Mouse (Mus musculus) urinary bladder, postnatal 0 days (tissue): ENCODE measurements around the gene Cltb. TPM values are rescaled to one million over a fixed set of nuclear protein-coding genes. Genes with fewer than 3 reads are reported as not detected.

Experiments used
- microRNA-seq: library from miRNA; unstranded; fragments of <30 nt; microRNA quantifications from one replicate; pipeline ENCODE4, GENCODE M21; 2016
- polyA plus RNA-seq: library from polyadenylated mRNA; unstranded; fragments of >200 nt; fragmentation: Nextera tagmentation; extraction: Ambion mirVana; gene quantifications from 2 replicates; pipeline ENCODE4 v1.2.1, GENCODE M21; 2015

The Cltb gene
- 107 and 125 TPM in 2 replicates for polyA plus RNA-seq

DNA sequence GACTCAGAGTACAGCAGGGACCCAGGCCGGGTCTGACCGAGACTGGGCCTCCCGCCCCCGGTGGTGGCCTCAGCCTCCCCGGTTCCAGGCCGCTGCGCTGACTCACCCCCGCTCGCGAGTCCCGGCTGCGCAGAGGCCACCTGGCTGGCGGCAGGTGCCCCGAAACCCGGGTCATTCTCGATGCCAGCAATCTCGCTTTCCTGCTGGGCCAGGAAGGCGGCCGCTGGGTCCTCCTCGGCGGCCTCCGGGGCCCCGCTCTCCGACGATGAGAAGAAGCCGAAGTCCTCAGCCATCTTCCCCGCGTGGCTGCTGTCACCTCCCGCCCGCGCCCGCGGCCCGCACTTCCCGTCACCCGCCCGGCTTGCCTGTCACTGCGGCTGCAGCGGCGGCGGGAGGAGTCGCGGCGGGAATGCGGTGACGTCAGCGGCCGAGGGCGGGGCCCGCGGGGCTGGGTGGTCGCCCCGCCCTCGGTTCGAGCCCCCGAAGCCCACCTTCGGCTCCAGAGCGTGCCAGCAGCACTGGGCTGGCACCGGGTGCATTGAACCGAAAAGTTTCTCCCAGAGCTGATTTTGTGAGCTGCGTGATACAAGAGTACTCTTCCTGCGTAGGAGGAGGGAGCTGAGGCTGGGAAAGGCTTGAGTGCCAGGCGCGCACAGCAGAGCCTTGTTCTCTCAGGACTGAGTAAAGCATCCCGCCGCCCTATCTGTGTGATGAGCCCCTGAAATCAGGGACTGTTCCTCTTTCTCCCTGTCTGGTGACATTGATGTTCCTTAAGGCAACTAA lies at the start of gene Cltb:
Cltb (minus strand) TSS at position 373 of the 783 bp plus-strand sequence.

DNA sequence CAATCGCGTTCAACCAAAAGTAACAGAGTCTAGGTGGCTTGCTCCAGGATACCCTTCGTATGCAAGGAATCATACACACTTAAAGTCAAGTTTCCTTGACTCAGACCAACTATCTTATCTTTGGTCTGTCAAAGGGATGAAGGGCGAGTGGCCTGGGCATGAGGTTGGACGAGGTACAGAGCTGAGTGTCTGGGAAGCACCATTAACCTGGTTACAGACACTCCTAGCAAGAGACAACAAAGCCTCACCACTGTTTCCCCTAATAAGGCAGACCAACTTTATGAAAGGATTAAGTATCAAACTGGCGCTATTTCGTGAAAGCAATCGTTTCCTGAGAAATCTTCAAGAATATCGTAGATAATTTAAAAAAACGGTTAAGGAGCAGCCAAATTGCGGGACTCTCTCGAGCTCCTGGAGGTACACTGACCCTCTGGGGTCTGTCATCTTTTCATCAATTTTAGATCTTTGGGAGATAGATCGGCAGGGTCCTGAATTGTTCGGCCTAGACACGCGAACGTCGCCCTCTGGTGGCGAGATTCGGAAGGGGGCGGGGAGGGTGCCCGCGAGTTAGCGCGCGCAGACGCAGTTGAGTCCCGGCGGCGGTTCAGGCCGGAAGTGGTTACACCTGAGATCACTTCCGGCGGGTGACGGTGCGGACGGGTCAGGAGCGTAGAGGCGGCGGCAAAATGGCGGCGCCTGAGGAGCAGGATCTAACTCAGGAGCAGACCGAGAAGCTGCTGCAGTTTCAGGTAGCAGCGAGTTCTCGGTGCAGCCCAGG lies 10.2 kb upstream of the Cltb start, which contains the start of gene Faf2:
Faf2 (plus strand) TSS at position 630 of the 778 bp plus-strand sequence.

DNA sequence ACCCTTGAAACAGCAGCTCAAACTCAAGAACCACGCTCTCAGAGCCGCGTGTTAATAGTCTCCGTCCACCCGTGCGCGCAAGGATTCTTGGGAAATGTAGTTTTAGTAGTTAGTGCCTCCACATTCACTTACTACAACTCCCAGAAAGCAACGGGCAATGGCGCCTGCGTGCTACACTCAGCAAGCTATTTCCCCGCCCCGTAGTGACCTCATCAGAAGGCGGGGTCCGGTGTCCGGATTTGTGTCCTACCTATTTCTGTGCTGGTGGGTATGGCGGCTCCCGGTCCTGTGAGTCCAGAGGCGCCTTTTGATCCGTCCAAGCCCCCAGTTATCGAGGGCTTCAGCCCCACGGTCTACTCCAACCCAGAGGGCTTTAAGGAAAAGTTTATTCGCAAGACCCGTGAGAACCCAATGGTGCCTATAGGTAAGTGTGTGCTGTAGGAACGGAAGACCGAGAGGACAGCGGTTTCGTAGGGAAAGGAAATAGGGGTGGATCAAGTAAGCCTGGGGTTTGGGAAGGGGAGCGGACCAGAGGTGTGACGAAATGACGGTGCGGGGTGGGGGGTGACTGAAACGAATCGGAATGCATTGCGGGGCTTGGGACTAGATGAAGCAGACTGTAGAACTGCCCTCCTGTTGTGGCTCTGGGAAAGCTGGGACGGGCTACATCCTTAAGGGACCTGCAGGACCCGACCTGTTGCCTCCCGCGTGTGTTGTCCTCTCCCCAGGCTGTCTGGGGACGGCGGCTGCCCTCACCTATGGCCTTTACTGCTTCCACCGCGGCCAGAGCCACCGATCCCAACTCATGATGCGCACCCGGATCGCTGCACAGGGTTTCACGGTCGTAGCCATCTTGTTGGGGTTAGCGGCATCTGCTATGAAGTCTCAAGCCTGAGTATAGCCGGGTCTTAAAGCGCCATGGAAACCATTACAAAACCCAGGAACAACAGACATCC lies 20.9 kb downstream of the Cltb start, which contains the start of the genes Nop16 and Higd2a:
Nop16 (minus strand) TSS at position 95 of the 956 bp plus-strand sequence.
Higd2a (plus strand) TSS at position 212 of the 956 bp plus-strand sequence.

DNA sequence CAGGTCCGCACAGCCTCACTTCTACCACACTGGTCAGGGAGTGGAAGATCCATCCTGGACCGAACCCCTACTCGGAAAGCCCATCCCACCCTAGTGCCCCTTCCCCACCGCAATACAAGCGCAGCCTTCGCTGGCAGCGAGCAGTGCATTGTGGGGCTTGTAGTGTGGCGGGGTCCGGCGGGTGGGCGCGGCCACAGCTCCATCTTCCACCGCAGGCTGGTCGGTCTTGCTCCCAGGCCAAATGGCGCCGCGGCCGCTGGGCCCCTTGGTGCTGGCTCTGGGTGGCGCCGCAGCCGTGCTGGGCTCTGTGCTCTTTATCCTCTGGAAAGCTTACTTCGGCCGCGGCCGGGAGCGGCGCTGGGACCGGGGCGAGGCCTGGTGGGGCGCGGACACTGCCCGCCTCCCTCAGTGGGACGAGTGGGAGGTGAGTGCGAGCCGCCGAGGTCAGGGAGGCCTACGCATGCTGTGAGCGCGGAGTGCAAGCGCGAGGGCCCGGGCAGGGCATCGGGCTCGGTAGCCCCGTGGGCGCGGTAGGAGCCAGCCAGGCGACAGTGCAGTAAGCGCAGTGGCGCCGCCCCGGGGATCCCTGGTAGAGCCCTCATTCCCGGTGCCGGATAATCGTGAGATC lies 36.2 kb downstream of the Cltb start, which contains the start of gene Arl10:
Arl10 (plus strand) TSS at position 162 of the 628 bp plus-strand sequence.

DNA sequence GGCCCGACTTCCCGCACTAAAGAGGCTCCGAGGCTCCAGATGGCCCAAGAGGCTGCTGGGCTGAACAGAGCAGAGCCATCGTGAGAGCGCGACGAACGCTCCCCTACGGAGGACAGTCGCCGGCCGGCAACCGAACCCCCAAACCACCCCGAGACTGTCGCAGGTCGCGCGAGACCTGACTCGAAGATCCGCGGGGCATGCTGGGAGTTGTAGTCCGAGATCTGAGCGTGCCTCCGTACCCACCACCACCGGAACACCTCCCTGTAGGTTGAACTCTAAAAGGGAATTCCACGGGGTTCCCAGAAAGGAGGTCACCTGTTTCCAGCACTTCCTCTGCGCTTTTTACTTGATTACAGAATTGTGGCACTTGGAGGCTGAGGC lies 46.0 kb downstream of the Cltb start, which contains the start of gene 4833439L19Rik:
4833439L19Rik (minus strand) TSS at position 235 of the 381 bp plus-strand sequence.

Small RNA genes lying within 50 kb of the gene (microRNA-seq; reads per million reads assigned to microRNA genes)
- not detected for gene Gm24195

Other genes starting within 250 kb of the Cltb start
- gene Cplx2, start 240.0 kb downstream of the Cltb start, polyA plus RNA-seq: 2.5 and 2.7 TPM in 2 replicates
- 47.3 and 55.4 TPM in 2 replicates for gene Thoc3, start 142.5 kb downstream of the Cltb start, polyA plus RNA-seq
- gene Simc1, start 107.6 kb downstream of the Cltb start, polyA plus RNA-seq: 2.9 and 3.0 TPM in 2 replicates
- 95.0 and 99.7 TPM in 2 replicates for gene 4833439L19Rik, start 45.9 kb downstream of the Cltb start, polyA plus RNA-seq
- gene Arl10, start 36.3 kb downstream of the Cltb start, polyA plus RNA-seq: 13.6 and 14.4 TPM in 2 replicates
- 37.0 and 40.0 TPM in 2 replicates for gene Nop16, start 21.3 kb downstream of the Cltb start, polyA plus RNA-seq
- gene Higd2a, start 21.1 kb downstream of the Cltb start, polyA plus RNA-seq: 214 and 221 TPM in 2 replicates
- gene Faf2, start 10.4 kb upstream of the Cltb start, polyA plus RNA-seq: 60.8 and 67.5 TPM in 2 replicates
- gene Rnf44, start 82.6 kb upstream of the Cltb start, polyA plus RNA-seq: 54.0 and 56.8 TPM in 2 replicates
- 0.02 and 0.04 TPM in 2 replicates for gene Cdhr2, start 90.1 kb upstream of the Cltb start, polyA plus RNA-seq
- 0.12 and 0.14 TPM in 2 replicates for gene Gprin1, start 138.5 kb upstream of the Cltb start, polyA plus RNA-seq
- gene Sncb, start 155.3 kb upstream of the Cltb start, polyA plus RNA-seq: not detected in 2 replicates
- not detected in 2 replicates for gene Eif4e1b, start 172.7 kb upstream of the Cltb start, polyA plus RNA-seq
- gene Tspan17, start 178.0 kb upstream of the Cltb start, polyA plus RNA-seq: 56.1 and 56.3 TPM in 2 replicates